30 mouse cellular contexts compared by ENCODE assay signal in the genomic region with DNA sequence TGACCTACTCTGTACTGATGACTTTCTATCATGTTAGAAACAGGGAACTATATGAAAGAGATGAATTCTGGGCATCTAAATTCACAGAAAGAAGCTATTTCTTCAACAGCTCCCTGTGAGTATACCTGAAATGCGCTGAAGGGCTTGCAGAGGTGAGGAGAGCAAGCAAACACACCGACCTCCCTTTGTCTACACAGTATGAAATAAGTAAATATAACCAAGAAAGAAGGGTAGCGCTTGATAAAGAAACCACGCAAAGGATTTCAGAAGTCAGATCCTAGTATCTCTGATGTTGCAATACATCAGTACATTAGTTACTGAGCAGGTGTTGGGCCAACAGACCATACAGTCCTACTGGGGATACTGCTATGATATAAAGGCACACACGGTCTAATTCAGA.
DNase-seq lines count a peak whose midpoint lies in the region; ATAC-seq and TF ChIP-seq lines count a peak whose summit lies in the region.
"Had no signal": no experiment of that assay in that cellular context is flagged by ENCODE, and none has a peak within 500 bp of the region (broad histone marks: within the 10 kb centered on the region; RNA-seq: fewer than 3 reads in every experiment).

No protein-coding gene starts in this region.

- no peak overlapping the region for H3K4me3 ChIP-seq in intestine, embryonic 14.5 days (ENCODE audit: low read depth, low read length)
- no peak overlapping the region for H3K4me3 ChIP-seq in intestine, postnatal 0 days (ENCODE audit: low read depth, low read length)
- H3K4me3 ChIP-seq in liver, postnatal 0 days (ENCODE audit: low read depth, low read length) = no peak overlapping the region
- H3K4me3 ChIP-seq in intestine, embryonic 15.5 days (replicated peaks) = no peak overlapping the region
- no peak overlapping the region for H3K4me3 ChIP-seq in stomach, postnatal 0 days (ENCODE audit: low read depth, low read length)
- H3K4me3 ChIP-seq: erythroblast, embryonic 14.5 days; gastrocnemius, adult 2 months; heart, embryonic 12.5 days; hindbrain, embryonic 13.5 days; limb, embryonic 10.5 days; limb, embryonic 15.5 days; megakaryocyte, embryonic 14.5 days; midbrain, embryonic 13.5 days had no signal

- TF ChIP-seq CTCF in intestine, postnatal 0 days (IDR thresholded peaks at IDR 0.05; ENCODE audit: low read depth) = no peak
- TF ChIP-seq CTCF in liver, postnatal 0 days (IDR thresholded peaks at IDR 0.05; ENCODE audit: low read depth) = no peak
- TF ChIP-seq CTCF in stomach, postnatal 0 days (IDR thresholded peaks at IDR 0.05; ENCODE audit: low read depth) = no peak

- no peak for TF ChIP-seq EP300 in liver, postnatal 0 days (IDR thresholded peaks at IDR 0.05; ENCODE audit: low read depth)
- no peak for TF ChIP-seq EP300 in stomach, postnatal 0 days (optimal IDR thresholded peaks at IDR 0.05)

- no peaks in the 10 kb centered on the region for H3K27me3 ChIP-seq in intestine, embryonic 14.5 days (replicated peaks; ENCODE audit: control insufficient read depth, insufficient read depth, low read length)
- no peaks in the 10 kb centered on the region for H3K27me3 ChIP-seq in intestine, postnatal 0 days (replicated peaks; ENCODE audit: control insufficient read depth, insufficient read depth, low read length)
- H3K27me3 ChIP-seq in liver, postnatal 0 days (ENCODE audit: insufficient read depth, low read length) = no peaks in the 10 kb centered on the region
- H3K27me3 ChIP-seq in intestine, embryonic 15.5 days (replicated peaks) = no peaks in the 10 kb centered on the region
- H3K27me3 ChIP-seq in stomach, postnatal 0 days (ENCODE audit: control insufficient read depth, insufficient read depth, low read length) = no peaks in the 10 kb centered on the region
- H3K27me3 ChIP-seq: heart, embryonic 12.5 days; hindbrain, embryonic 13.5 days; limb, embryonic 15.5 days; megakaryocyte, embryonic 14.5 days; midbrain, embryonic 13.5 days had no signal

- H3K4me2 ChIP-seq in intestine, embryonic 14.5 days (ENCODE audit: low read length) = no peak overlapping the region
- H3K4me2 ChIP-seq in intestine, postnatal 0 days (replicated peaks; ENCODE audit: low read depth) = no peak overlapping the region
- H3K4me2 ChIP-seq in liver, postnatal 0 days (ENCODE audit: low read depth, low read length) = no peak overlapping the region
- H3K4me2 ChIP-seq in intestine, embryonic 15.5 days (replicated peaks) = no peak overlapping the region
- H3K4me2 ChIP-seq in stomach, postnatal 0 days (replicated peaks; ENCODE audit: low read depth) = no peak overlapping the region
- H3K4me2 ChIP-seq: heart, embryonic 12.5 days; hindbrain, embryonic 13.5 days; limb, embryonic 15.5 days; midbrain, embryonic 13.5 days had no signal

- H3K27ac ChIP-seq in intestine, embryonic 14.5 days (ENCODE audit: low read depth) = 0 out of 2 replicates have a peak overlapping the region, but pooled peaks have one; percentile 1
- H3K27ac ChIP-seq in intestine, postnatal 0 days (ENCODE audit: low read depth, low read length) = no peak overlapping the region
- no peak overlapping the region for H3K27ac ChIP-seq in liver, postnatal 0 days (ENCODE audit: low read depth)
- H3K27ac ChIP-seq in intestine, embryonic 15.5 days = peak overlapping the region; percentile 23
- H3K27ac ChIP-seq in stomach, postnatal 0 days (replicated peaks) = no peak overlapping the region
- H3K27ac ChIP-seq: gastrocnemius, adult 2 months; hindbrain, embryonic 13.5 days; limb, embryonic 10.5 days; limb, embryonic 15.5 days; midbrain, embryonic 13.5 days had no signal

- no peak for DNase-seq in intestine, embryonic 14.5 days (ENCODE audit: low spot score)
- DNase-seq in liver, postnatal 0 days = no peak
- no peak for DNase-seq in liver
- no peak for DNase-seq in stomach, postnatal 0 days (ENCODE audit: low spot score)
- no peak for DNase-seq in cerebellum, adult 18-20 months
- DNase-seq: adrenal gland, adult 2 months; adrenal gland, postnatal 36 days; cerebellum, adult 2 months; cerebellum, postnatal 14 days; gastrocnemius, adult 2 months; gastrocnemius, postnatal 36 days; heart, adult 18-20 months; heart, postnatal 4 days; kidney, postnatal 4 days; layer of hippocampus, postnatal 36 days; lung, postnatal 4 days; retina, postnatal 1 day; right cerebral cortex, postnatal 14 days; thymus, postnatal 4 days had no signal

- ATAC-seq in intestine, embryonic 14.5 days (replicated peaks; ENCODE audit: low FRiP score, low TSS enrichment, low read depth) = no peak
- no peak for ATAC-seq in intestine, postnatal 0 days
- peak; percentile 13; the same call in 1 of the 2 replicates for ATAC-seq in liver, postnatal 0 days
- ATAC-seq in intestine, embryonic 15.5 days = no peak
- peak; percentile 58; the same call in 1 of the 2 replicates for ATAC-seq in stomach, postnatal 0 days (ENCODE audit: low FRiP score, low TSS enrichment)
- ATAC-seq: activated CD4-positive, CD25-positive, alpha-beta regulatory T cell, adult 4 months; forebrain, embryonic 16.5 days; midbrain, embryonic 13.5 days had no signal

- no peak overlapping the region for H3K9ac ChIP-seq in intestine, embryonic 14.5 days (ENCODE audit: low read length)
- H3K9ac ChIP-seq in intestine, postnatal 0 days (ENCODE audit: low read depth, low read length) = no peak overlapping the region
- H3K9ac ChIP-seq in liver, postnatal 0 days (replicated peaks) = no peak overlapping the region
- H3K9ac ChIP-seq in intestine, embryonic 15.5 days = no peak overlapping the region
- no peak overlapping the region for H3K9ac ChIP-seq in stomach, postnatal 0 days (ENCODE audit: low read length)
- H3K9ac ChIP-seq: heart, embryonic 12.5 days; hindbrain, embryonic 13.5 days; limb, embryonic 15.5 days; midbrain, embryonic 13.5 days had no signal

- 74% methylated on average over 5 of the region's 5 CpGs for WGBS in intestine, embryonic 14.5 days
- 48% methylated on average over 5 of the region's 5 CpGs for WGBS in intestine, postnatal 0 days
- 47% methylated on average over 5 of the region's 5 CpGs for WGBS in liver, postnatal 0 days (ENCODE audit: insufficient replicate concordance)
- 61% methylated on average over 5 of the region's 5 CpGs for WGBS in intestine, embryonic 15.5 days
- 69% methylated on average over 5 of the region's 5 CpGs for WGBS in stomach, postnatal 0 days

- H3K36me3 ChIP-seq in intestine, embryonic 14.5 days (ENCODE audit: control insufficient read depth, insufficient read depth, low read length) = no peaks in the 10 kb centered on the region
- no peaks in the 10 kb centered on the region for H3K36me3 ChIP-seq in intestine, postnatal 0 days (ENCODE audit: control insufficient read depth, insufficient read depth)
- H3K36me3 ChIP-seq in liver, postnatal 0 days (replicated peaks; ENCODE audit: insufficient read depth, low read length) = no peaks in the 10 kb centered on the region
- no peaks in the 10 kb centered on the region for H3K36me3 ChIP-seq in intestine, embryonic 15.5 days
- no peaks in the 10 kb centered on the region for H3K36me3 ChIP-seq in stomach, postnatal 0 days (ENCODE audit: control insufficient read depth, insufficient read depth, low read length)
- H3K36me3 ChIP-seq: heart, embryonic 12.5 days; hindbrain, embryonic 13.5 days; limb, embryonic 10.5 days; limb, embryonic 15.5 days; midbrain, embryonic 13.5 days had no signal

- H3K4me1 ChIP-seq in intestine, embryonic 14.5 days (replicated peaks; ENCODE audit: control insufficient read depth, insufficient read depth, low read length) = peaks cover 2% of the 10 kb centered on the region; the same call in 1 of the 2 replicates
- H3K4me1 ChIP-seq in intestine, postnatal 0 days (replicated peaks; ENCODE audit: control insufficient read depth, insufficient read depth, low read length) = 0 out of 2 replicates have a peak, but pooled peaks cover 4% of the 10 kb centered on the region
- H3K4me1 ChIP-seq in liver, postnatal 0 days (ENCODE audit: insufficient read depth) = peaks cover 3% of the 10 kb centered on the region; the same call in 1 of the 2 replicates
- H3K4me1 ChIP-seq in intestine, embryonic 15.5 days (replicated peaks) = no peaks in the 10 kb centered on the region
- no peaks in the 10 kb centered on the region for H3K4me1 ChIP-seq in stomach, postnatal 0 days (replicated peaks; ENCODE audit: control insufficient read depth, insufficient read depth)
- H3K4me1 ChIP-seq: heart, embryonic 12.5 days; hindbrain, embryonic 13.5 days; limb, embryonic 10.5 days; limb, embryonic 15.5 days; megakaryocyte, embryonic 14.5 days; midbrain, embryonic 13.5 days had no signal

- no peaks in the 10 kb centered on the region for H3K9me3 ChIP-seq in intestine, embryonic 14.5 days (ENCODE audit: control insufficient read depth, low read length)
- no peaks in the 10 kb centered on the region for H3K9me3 ChIP-seq in intestine, postnatal 0 days (ENCODE audit: control insufficient read depth)
- no peaks in the 10 kb centered on the region for H3K9me3 ChIP-seq in liver, postnatal 0 days (ENCODE audit: low read length)
- H3K9me3 ChIP-seq in intestine, embryonic 15.5 days = no peaks in the 10 kb centered on the region
- no peaks in the 10 kb centered on the region for H3K9me3 ChIP-seq in stomach, postnatal 0 days (ENCODE audit: control insufficient read depth, low read length)
- H3K9me3 ChIP-seq: heart, embryonic 12.5 days; hindbrain, embryonic 13.5 days; limb, embryonic 10.5 days; limb, embryonic 15.5 days; midbrain, embryonic 13.5 days had no signal

Comparison
In these comparisons a context has a peak if more than half of its experiments do, and no peak if none do; other contexts are left out.
1. H3K27ac ChIP-seq: peak in intestine, embryonic 14.5 days (single experiment) and intestine, embryonic 15.5 days (single experiment); none in intestine, postnatal 0 days (single experiment), liver, postnatal 0 days (single experiment) and stomach, postnatal 0 days (single experiment).
2. ATAC-seq: peak in liver, postnatal 0 days (single experiment) and stomach, postnatal 0 days (single experiment); none in intestine, embryonic 14.5 days (single experiment), intestine, postnatal 0 days (single experiment) and intestine, embryonic 15.5 days (single experiment).